Mouse (Mus musculus) ovary, postnatal 36 days (tissue): ENCODE data around the gene Gm26938.

Experiments
- DNase-seq: peaks from one replicate; pipeline ENCODE4 v3.0.0; 2022; ENCODE audit warnings: low spot score, mixed read lengths

Gene Gm26938

DNA sequence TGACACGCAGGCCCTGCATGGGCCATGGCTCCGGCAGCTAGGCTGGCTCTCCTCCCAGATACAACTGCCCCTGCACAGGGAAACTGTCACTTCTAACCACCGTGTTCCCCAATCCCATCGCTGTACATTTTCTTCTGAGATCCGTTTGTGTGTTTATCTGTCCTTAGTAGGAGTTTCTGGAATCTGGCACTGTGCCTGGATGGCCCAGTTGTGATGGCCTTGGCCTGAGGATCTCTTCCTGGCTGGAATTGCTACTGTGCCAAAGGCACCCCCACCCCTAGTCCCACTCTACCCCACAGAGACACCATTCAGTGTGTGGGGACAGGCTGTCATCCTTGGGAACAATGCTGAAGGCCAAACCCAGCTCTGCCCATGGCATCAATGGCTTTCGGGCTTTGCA, 10.2 kb downstream of the Gm26938 start:
- DNase-seq: peak; percentile 43

DNA sequence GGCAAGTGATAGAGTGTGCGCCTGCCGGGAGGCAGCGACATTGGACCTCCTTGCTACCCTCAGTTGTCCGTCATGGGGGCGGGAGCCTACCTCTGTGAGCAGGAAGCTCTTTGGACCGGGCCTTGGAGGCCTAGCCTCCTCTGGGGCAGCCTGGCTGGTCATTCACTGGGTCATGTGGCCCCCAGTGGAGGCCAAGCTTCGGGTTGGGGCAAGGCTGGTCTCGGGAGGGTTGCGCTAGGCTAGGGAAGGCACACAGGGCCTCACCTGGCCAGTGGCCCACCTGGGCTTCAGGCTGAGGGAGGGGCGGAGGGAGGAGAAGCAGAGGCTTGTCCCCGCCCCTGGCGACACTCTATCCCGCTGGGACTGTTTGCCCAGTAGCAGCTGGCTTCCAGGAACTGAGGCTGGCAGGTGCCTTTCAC, 12.2 kb downstream of the Gm26938 start:
- no peak for DNase-seq

DNA sequence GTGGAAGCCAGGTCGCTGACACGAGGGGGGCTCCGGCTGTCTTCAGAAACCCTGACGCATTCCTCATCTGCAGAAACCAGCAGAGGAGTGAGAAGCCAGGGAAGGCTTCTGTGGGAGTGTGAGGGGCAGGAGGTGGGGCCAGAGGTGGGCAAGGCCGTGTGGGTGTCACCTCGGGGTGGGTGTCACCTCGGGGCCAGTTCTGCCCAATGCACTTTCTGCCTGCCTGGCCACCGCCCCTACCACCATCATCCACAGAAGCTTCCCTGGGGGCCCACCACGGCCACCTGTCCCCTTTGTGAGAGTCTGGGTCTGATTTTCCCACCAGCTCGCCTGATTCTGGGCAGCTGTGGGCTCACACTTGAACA, 13.1 kb downstream of the Gm26938 start:
- DNase-seq: no peak

DNA sequence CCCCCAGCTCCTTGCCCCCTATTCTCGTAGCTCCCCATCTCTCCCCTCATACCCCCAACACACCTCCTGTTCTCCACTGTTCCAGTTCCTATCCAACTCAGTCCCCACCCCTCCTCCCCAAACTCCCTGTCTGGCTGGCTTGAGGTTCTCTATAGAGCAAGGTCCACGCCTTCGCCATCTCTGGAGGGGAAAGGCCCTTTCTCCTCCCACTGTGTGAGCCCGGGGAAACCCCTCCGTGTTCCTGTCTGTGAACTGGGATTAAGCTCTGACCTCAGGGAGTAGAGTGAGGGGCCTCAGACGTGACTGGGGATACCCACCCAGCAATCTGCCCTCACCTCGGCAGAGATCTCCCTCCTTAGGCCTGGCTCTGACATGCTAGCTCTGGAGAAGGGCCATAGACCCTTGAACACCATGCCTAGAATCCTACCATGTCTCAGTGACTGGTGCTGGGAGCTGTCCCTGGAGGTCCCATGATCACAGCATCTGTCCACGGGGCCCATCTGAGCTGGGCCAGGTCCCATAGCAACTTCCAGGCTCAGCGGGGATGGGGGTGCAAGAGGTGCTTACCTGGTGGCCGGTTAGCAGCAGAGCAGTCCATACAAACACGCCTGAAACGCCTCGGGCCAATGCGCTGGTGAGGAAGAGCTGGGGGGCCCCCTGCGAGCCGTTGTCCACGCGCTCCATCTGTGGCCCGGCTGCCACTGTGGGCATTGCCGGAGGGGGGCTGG, 13.6 kb downstream of the Gm26938 start:
- DNase-seq: no peak

DNA sequence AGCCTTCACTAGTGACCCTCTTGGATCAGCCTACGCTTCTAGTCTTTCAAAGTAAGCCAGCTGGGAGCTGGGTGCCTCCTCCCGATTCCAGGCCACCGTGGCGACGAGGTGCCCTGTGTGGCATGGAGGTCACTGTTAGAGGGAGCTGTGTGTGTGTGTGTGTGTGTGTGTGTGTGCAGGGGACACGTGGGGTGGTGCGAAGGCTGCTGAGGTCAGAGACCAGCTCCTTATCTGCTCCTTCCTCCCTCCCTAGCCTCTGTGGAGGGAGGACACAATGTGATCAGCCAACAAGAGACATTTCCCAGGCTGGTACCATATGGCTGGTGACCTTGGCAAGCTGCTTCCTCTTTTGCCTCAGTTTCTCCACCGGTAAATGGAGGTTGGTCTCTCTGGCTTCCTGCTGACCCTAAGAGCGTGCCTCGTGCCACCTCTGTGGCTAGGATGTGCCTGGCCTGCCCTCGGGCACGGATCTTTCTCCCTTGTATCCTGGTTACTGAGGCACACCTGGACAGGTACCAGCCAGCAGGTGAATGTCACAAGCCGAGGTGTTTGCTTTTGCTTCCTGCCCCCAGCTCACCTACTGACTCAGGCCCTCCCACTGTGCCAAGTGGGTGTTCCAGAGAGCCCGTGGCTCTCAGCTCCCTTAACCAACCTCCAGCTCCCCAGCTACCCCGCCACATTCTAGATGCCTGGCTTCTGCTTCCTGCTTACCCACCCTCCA, 14.4 kb downstream of the Gm26938 start:
- DNase-seq: no peak

DNA sequence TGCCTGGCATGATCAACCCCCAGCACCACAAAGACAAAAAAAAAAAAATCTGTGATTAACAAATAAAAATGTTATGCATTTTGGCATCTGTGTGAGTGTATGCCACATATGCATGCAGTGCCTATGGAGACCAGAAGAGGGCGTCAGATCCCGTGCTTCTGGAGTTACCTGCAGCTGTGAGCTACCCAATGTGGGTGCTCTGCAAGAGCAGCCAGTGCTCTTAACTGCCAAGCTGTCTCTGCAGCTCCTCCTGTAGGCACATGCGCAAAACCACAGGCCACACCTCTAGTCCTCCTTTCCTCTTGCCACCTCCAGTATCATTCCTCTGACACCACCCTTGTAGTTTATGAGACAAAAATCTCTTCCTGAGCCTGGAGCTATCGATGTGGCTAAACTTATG, 16.8 kb downstream of the Gm26938 start:
- DNase-seq: no peak

DNA sequence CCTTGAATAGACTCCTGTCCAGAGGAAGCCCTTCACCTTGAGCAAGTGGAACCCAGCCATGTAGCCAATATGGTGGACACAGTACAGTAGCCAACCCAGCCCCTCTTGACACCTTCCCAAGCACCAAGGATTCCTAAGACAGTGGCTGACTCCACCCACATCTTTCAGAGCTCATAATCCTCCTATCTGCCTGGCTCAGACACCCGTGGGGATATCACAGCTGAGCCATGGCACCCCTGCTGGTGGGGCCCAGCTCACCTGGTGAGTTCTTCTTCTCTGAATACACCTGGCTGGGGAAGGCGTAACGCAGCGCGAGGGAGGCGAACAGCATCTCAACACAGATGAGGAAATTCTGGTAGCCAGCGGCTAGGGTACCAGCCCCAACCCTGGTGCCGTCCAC, 20.3 kb downstream of the Gm26938 start:
- no peak for DNase-seq

DNA sequence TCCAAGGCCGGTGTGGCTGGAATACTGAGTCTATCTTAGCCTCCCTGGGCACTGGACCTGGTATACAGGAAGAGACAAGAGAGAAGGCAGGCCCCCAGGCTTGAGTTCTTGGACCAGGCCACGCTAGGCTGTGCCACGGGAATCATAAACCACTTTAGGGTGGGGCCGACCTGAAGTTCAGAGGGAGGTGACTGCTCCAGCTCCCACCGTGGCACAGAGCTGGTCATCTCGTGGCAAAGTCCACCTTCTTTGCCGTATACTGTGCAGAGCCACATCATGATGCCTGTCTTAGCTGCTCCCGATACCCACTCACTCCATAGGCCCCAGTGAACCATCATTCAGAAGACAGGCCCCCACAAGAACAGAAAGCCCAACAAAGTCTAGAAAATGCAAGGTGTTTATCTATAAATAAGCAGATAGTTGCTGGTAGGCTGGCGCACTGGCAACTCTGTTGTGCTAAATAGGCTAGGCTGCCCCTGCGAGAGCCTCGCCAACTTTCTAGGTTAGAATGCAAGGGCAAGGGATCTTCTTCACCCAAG, 21.6 kb downstream of the Gm26938 start:
- no peak for DNase-seq

DNA sequence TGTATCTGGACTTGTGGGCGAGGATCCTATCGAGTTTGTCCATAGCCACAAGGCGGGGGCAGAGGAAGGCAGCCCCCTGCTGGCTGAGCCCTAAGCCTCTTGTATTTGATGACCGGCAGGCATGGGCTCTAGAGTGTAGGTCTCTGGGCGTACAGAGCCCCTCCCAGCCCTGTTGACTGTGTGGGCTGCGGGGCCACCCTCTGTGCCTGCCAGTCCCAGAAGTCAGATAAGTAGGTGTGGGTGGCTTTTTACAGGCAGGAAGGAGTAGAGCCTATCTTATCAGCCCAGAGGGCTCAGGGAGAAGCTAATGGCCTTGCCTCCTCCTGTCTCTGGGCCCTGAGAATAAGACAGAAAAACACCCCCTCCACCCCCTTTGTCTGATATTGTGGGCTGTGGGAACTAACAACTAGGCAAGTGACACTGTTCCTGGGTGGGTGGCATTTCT, 22.1 kb downstream of the Gm26938 start:
- DNase-seq: peak; percentile 67

DNA sequence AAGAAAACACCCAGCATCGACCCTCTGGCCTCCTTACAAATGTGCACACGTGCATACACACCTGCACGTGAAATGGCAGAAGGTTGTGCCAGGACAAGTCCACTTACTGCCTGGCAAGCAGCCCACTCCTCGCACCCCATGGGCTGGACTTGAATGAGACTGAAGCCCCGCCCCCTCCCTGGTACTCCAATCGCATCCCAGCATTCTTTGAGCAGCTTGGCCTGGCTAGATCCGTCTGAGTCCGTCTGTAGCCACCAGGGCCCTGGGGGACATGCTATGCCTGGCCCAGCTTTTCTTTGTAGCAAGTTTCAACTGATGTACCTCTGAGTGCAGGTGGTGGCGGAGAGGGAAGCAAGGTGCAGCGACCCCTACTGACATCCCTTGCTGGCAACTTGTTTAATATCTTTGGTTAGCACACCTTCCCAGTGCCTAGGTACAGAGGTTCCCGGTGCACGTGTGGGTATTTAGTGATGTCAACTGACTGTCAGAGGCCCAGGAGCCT, 22.6 kb downstream of the Gm26938 start:
- peak; percentile 63 for DNase-seq

DNA sequence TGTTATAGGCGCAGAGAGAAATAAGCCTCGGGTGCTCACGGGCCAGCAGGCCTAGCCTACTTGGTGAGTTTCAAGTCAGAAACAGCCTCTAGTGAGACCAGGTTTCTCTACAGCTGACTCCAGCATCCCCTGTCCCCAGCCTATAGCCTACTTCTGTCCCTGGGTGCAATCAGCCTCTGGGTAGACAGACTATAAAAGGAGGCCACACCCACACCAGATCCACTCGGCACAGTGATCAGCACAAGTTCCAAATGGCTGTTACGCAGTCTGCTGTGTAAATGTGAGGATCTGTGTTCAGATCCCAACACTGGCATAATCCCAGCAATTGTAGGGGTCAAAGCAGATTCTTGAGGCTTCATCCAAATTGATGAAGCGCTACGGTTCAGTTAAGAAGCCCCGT, 23.0 kb downstream of the Gm26938 start:
- DNase-seq: no peak

DNA sequence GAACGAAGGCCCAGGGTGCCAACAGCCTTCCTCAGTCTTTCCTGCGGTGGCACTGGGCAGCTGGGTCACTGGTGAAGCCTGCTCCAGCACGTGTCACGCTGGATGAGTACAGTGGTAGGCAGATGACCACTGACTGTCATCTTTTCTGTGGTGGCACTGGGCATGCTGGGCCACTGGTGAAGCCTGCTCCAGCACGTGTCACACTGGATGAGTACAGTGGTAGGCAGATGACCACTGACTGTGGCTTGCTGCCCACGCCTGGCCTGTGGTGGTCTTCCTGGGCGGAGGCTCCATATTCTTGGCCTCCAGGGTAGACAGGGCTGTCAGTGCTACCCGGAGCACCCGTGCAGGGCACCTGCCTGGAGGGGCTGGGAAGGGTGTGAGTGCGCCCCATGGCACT, 24.3 kb downstream of the Gm26938 start:
- no peak for DNase-seq

DNA sequence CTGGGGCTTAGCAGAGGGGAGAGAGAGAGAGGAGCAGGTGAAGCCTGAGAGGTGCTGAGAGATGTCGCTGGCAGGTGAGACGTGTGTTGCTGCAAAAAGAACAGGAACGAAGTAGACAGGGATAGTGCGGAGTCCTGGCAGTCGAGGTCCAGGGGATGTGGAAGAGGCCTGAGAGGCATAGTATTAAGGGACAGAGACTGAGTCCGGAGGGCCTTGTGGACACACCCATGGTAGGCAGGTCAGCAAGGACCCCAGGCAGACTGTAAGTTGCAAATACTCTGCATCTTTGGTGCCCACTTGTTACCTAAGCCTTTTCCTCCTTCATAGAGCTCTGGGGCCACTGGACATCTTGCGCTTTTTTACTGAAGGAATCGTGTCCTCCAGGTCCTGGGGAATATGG, 25.0 kb downstream of the Gm26938 start:
- DNase-seq: no peak

DNA sequence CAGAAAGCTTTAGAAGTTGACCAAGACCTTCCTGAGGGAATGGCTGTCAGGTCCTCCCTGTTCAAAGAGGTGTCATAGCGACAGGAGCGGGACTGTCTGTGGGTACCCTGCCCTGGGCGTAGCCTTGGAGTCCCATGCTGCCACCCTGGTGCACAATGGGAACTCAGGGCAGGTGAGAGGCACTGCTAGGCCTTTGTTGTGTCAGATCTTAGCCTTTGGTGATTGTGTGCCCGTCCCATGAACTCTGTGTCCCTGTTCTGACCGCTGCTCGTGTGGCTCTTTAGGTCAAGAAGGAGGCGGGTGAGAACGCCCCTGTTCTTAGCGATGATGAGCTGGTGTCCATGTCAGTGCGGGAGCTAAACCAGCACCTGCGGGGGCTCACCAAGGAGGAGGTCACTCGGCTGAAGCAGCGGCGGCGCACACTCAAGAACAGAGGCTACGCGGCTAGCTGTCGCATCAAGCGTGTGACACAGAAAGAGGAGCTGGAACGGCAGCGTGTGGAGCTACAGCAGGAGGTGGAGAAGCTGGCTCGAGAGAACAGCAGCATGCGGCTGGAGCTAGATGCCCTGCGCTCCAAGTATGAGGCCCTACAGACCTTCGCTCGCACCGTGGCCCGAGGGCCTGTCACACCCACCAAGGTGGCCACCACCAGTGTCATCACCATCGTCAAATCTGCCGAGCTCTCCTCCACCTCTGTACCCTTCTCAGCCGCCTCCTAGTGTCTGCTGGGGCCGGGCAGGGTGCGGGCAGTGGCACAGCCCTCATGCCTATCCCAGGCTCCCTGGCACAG, 26.2 kb downstream of the Gm26938 start:
- DNase-seq: no peak

DNA sequence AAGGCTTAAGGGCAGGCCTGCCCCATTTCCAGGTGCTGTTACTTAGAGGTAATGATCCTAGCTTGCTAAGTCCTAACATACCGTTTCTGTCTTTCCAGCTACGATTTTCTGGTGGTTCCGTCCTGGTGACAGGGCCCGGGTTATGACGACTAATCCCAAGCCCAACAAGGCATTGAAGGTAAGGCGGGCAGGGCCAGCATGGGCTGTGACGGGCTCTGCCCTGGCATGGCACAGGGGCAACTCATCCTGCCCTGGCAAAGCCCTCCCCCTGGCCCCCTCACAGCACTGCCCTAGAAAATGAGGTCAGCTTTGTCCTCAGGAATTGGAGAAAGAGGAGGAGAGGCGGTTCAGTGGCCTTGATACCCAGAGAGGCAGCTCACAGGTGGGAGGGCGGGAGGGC, 27.2 kb downstream of the Gm26938 start:
- DNase-seq: no peak

DNA sequence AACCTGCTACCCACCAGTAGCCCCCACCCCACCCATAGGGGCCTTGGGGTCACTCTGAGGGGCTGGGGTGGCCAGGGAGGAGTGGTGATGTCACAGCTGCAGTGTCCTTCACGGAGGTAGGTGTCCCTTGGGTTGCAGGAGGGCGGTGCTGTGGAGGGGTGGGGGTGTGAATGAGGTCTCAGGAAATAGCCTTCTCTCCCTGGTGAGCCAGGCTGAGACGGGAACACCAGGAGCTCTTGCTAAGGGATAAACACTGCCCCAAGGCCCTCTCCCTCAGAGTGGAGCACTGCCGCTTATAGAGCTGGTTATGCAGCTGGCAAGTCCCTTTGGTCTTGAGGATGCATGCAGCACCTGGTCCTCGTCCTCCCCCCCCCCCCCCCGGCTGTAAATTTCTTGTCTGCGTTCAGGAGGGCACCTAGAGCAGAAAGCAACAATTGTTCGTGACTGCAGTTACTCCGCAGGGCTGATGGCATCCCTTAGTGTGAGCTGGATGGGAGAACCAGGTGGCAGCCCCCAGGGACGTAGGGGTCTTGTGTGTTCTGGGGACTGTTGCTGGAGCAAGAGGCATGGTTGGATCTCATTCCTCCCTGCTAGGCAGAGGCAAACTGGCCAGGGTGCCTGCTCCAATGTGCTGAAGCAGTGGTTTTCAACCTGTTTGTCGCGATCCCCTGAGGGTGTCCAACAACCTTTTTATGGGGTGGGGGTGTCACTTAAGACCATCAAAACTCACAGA, 27.9 kb downstream of the Gm26938 start:
- no peak for DNase-seq

DNA sequence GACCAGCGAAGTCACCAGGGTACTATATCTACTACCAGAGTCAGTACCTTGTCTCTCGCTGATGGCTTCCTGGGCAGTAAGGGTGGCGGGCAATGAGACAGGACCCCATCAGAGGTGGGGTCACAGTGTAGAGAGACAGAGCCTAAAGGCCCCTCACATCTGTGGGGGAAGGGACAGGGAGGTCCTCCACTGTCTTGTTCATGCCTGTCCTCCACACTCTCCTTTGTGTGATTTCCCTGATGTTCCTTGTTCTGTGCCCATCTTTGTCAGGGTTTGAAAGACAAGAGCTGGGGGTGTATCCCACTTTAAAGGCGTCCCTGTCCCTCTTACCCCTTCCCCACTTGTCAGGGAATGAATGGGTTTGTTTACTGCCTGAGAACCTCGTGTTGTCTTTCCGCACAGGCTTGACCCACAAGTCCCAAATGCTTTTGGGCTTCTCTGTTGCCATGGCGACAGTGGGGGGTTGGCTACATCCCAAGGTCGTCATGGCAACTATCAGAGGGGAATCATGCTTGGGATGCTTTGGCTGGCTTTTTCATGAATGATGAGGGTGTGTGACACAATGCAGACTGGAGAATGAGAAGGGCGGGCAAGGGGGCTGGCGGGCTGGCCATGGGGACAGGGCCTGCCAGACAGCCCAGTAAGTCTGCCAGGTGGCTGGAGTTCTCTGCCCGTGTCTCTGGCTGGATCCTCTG, 28.6 kb downstream of the Gm26938 start:
- DNase-seq: peak; percentile 85

DNA sequence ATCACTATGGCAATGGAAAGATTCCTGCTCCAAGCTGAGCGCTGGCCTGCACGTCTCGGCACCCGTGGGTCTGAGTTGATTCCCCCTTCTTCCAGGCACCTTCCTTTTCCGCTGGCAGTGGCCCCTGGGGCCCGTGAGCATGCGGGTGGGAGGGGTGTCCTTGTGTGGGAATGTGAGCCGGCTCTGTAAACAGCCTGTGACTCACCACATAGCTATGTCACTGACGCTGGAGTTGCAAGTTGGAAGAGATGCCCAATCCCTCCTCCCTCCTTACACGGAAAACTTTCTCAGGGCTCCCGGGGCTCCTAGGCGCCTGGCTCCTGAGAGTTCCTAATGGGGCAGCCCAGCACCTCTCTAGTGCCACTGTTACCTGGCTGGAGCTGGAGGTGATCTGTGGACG, 29.3 kb downstream of the Gm26938 start:
- peak; percentile 81 for DNase-seq

DNA sequence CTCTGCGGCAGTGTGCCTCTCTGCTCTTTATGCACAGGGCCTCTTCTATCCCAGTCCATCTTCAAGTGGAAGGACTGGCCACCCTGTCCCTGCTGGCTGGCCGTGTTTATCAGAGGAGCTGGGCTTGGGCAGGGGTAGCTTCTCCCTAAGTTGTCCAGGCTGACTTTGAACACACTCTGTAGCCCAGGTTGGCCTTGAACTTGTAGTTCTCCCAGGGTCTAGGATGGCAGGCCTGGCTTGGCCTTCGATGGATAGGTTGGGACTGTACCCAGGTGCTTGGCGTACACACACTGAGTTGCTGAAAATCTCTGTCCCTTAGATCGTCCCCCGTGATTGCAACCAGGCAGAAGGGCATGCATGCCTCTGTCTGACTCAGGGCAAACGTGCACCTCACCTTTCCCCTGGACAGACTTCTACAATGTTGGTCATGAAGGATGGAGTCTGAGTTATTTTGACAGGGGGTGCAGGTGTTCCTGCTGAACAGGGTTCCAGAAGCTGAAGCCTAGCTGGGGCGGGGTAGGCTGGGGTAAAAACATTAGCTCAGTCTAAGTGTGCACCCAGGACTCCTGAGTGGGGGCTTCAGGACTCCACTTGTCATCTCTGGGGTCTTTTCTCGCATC, 30.1 kb downstream of the Gm26938 start:
- no peak for DNase-seq

DNA sequence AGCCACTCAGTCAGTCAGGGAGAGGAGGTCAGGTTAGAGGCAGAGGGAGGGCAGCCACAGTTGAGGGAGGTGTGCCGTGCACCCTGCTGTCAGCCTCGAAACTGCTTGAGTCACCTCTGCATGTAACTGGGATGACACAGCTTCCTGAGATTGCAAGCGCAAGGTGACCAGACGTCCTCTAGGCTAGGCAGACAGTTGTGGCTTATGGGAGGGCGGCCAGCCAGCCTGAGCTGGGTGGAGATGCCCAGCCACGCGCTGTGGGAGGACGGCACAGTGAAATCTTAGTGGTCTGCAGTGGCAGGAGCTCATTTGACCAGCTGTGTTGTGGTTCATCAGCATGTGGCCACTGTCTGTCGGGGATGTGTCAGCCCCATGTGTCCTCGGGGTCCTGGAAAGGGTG, 31.3 kb downstream of the Gm26938 start:
- DNase-seq: no peak

DNA sequence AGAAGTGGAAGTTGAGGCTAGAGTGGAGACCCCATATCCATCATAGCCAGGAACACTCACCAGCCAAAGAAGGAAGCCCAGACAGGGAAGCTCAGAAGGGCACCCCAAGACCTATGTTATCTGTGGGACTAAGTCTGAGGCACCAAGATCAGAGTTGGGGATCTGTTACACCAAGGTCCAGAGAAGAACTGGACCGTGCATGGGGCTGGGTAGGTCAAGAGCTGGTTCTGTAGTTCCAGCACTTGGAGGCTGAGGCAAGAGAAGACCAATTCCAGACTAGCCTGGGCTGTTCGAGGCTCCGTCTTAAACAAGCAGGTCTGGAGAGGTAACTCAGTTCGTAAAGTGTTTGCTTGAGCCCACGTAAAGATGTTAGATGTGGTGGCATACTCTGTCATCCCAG, 32.1 kb downstream of the Gm26938 start:
- no peak for DNase-seq
